Mouse (Mus musculus) heart, postnatal 0 days (tissue): Measurements from ENCODE around the gene Fchsd2.

Experiments
- CTCF ChIP-seq: IDR thresholded peaks from 2 replicates; pipeline ENCODE4 v1.5.1; 2016; ENCODE audit warnings: antibody characterized with exemption, control low read depth, low read depth
- EP300 ChIP-seq: IDR thresholded peaks from 2 replicates; pipeline ENCODE4 v1.6.1; 2016; ENCODE audit warnings: antibody characterized with exemption, low read depth

DNA sequence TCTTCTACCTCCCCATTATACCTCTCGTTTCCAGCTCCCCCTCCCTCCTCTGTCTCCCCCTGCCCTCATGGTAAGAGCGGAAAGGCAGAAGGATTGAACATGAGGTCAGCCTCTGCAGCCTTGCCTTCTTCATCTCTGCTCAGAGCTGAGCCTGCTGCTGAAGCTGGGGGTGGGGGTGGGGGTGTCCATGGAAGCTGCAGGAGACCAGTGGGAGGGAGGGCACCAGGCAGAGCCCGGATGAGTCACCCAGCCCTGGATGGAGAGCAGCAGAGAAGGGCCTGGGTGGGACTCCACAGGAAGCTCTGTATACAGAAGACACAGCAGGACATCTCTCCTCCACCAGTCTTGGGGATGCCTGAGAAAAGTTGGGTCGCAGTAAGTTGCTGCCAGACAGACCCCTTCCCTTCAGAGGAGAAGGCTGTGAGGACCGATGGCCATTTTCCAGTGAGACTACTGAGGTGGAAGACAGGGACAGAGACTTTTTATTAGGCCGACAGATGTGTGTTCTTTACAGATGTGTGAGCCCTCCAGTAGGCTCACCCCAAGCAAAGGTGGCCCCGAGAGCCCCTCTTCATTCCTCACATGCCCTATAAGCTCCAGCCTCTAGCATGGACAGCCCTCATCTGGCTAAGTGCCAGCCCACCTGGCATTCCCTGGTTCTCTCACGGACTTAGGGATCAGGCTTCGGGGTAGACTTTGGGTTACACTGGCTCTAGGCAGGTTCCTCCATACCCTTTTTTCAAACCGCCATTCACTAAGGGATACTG, 237.6 kb downstream of the Fchsd2 start:
- TF ChIP-seq EP300 (no peak), CTCF (no peak)
